Mouse (Mus musculus): ENCODE data around the gene Itsn1.

GRCm38 (mm10) chr16:91761202-91761601 lies 32.1 kb downstream of the Itsn1 start:
- TF ChIP-seq CTCF (conservative IDR thresholded peaks at IDR 0.05; ENCODE audit: insufficient read depth, insufficient read length, low read depth, low read length): no peak
- no peak for TF ChIP-seq POLR2A (IDR thresholded peaks at IDR 0.05; ENCODE audit: low read depth, low read length)
